22 mouse cellular contexts compared by ENCODE assay signal in the genomic region with DNA sequence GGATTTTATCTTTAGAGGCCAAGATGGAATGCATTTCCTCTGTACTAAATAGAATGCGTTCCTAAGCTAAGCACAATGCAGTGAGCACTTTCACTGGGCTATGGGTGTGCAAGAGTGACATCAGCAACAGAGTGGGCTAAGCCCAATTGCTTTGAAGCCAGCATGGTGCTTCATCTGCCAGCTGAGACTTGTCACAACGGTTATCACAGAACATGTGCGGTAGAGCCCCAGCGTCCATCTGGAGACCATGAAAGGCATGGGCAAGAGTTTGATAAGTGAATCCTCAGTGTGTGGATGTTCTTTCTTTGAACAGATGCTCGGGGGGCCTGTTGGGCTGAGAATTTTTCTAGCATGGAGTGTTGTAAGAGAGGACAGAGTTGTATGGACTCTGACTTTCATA.
DNase-seq lines count a peak whose midpoint lies in the region; ATAC-seq lines count a peak whose summit lies in the region.
"Had no signal": no experiment of that assay in that cellular context is flagged by ENCODE, and none has a peak within 500 bp of the region (broad histone marks: within the 10 kb centered on the region; RNA-seq: fewer than 3 reads in every experiment).

No protein-coding gene starts in this region.

- H3K4me2 ChIP-seq in hindbrain, embryonic 16.5 days (ENCODE audit: low read length): no peak overlapping the region
- H3K4me2 ChIP-seq in hindbrain, embryonic 11.5 days (replicated peaks; ENCODE audit: low read depth, low read length): no peak overlapping the region
- H3K4me2 ChIP-seq: heart, embryonic 13.5 days; hindbrain, embryonic 12.5 days; limb, embryonic 12.5 days; liver, embryonic 11.5 days; midbrain, embryonic 11.5 days had no signal

- H3K9ac ChIP-seq in hindbrain, embryonic 16.5 days (ENCODE audit: low read depth, low read length): no peak overlapping the region
- no peak overlapping the region for H3K9ac ChIP-seq in hindbrain, embryonic 11.5 days (ENCODE audit: low read depth, low read length)
- H3K9ac ChIP-seq: heart, embryonic 13.5 days; hindbrain, embryonic 12.5 days; limb, embryonic 12.5 days; liver, postnatal 0 days had no signal

- no peaks in the 10 kb centered on the region for H3K4me1 ChIP-seq in hindbrain, embryonic 16.5 days (ENCODE audit: control insufficient read depth, insufficient read depth, low read depth, low read length)
- H3K4me1 ChIP-seq in hindbrain, embryonic 11.5 days (replicated peaks; ENCODE audit: control insufficient read depth, insufficient read depth, low read length): no peaks in the 10 kb centered on the region
- H3K4me1 ChIP-seq: hindbrain, embryonic 12.5 days; limb, embryonic 12.5 days had no signal

- H3K4me3 ChIP-seq in hindbrain, embryonic 16.5 days (ENCODE audit: low read length): no peak overlapping the region
- no peak overlapping the region for H3K4me3 ChIP-seq in hindbrain, embryonic 11.5 days (ENCODE audit: low read depth, low read length)
- H3K4me3 ChIP-seq: heart, embryonic 13.5 days; hindbrain, embryonic 12.5 days; limb, embryonic 12.5 days had no signal

- DNase-seq in cerebellum, postnatal 10 days: peak; percentile 32 to 52
- no peak for DNase-seq in cerebellum, postnatal 4 days (ENCODE audit: low spot score in 2 of 2)
- no peak for DNase-seq in frontal cortex, postnatal 25 days (ENCODE audit: low spot score in 2 of 2)
- no peak for DNase-seq in hindbrain, embryonic 11.5 days (ENCODE audit: low spot score)
- peak; percentile 36 to 58 for DNase-seq in right cerebral cortex, postnatal 10 days (ENCODE audit: low spot score in 2 of 2)
- no peak for DNase-seq in right cerebral cortex, postnatal 25 days
- DNase-seq: adrenal gland, adult 8-10 months; cerebellum, adult 18-20 months; kidney, adult 8-10 months; kidney, postnatal 14 days; liver, postnatal 0 days; lung, postnatal 14 days; right cerebral cortex, postnatal 14 days; thymus, postnatal 14 days had no signal

- ATAC-seq in frontal cortex, adult (ENCODE audit: low TSS enrichment): peak; percentile 78
- ATAC-seq in hindbrain, embryonic 16.5 days: peak; percentile 56; the same call in 1 of the 2 replicates
- no peak for ATAC-seq in hindbrain, embryonic 11.5 days (ENCODE audit: low FRiP score)
- ATAC-seq: activated CD4-positive, CD25-positive, alpha-beta regulatory T cell, adult 4 months; liver, postnatal 0 days had no signal

- 81% methylated on average over 5 of the region's 5 CpGs for WGBS in hindbrain, embryonic 16.5 days
- 85% methylated on average over 5 of the region's 5 CpGs for WGBS in hindbrain, embryonic 11.5 days

- H3K27ac ChIP-seq in hindbrain, embryonic 16.5 days (ENCODE audit: low read depth, low read length): no peak overlapping the region
- H3K27ac ChIP-seq in hindbrain, embryonic 11.5 days (ENCODE audit: low read depth, low read length): no peak overlapping the region
- H3K27ac ChIP-seq: heart, embryonic 13.5 days; hindbrain, embryonic 12.5 days; limb, embryonic 12.5 days had no signal

- H3K27me3 ChIP-seq in hindbrain, embryonic 16.5 days (replicated peaks; ENCODE audit: control insufficient read depth, insufficient read depth, low read length): no peaks in the 10 kb centered on the region
- no peaks in the 10 kb centered on the region for H3K27me3 ChIP-seq in hindbrain, embryonic 11.5 days (ENCODE audit: control insufficient read depth, insufficient read depth, low read length)
- H3K27me3 ChIP-seq: heart, embryonic 13.5 days; hindbrain, embryonic 12.5 days; limb, embryonic 12.5 days had no signal

- no peaks in the 10 kb centered on the region for H3K9me3 ChIP-seq in hindbrain, embryonic 16.5 days (ENCODE audit: control insufficient read depth, low read length)
- no peaks in the 10 kb centered on the region for H3K9me3 ChIP-seq in hindbrain, embryonic 11.5 days (ENCODE audit: control insufficient read depth, low read length)
- H3K9me3 ChIP-seq: heart, embryonic 13.5 days; hindbrain, embryonic 12.5 days; limb, embryonic 12.5 days had no signal

- H3K36me3 ChIP-seq in hindbrain, embryonic 16.5 days (ENCODE audit: control insufficient read depth, insufficient read depth, low read length): no peaks in the 10 kb centered on the region
- H3K36me3 ChIP-seq in hindbrain, embryonic 11.5 days (ENCODE audit: control insufficient read depth, insufficient read depth, low read length): no peaks in the 10 kb centered on the region
- H3K36me3 ChIP-seq: heart, embryonic 13.5 days; hindbrain, embryonic 12.5 days; limb, embryonic 12.5 days had no signal

Comparison
In these comparisons a context has a peak if more than half of its experiments do, and no peak if none do; other contexts are left out.
1. DNase-seq: peak in cerebellum, postnatal 10 days (2 of 2) and right cerebral cortex, postnatal 10 days (2 of 2); none in cerebellum, postnatal 4 days (0 of 2), frontal cortex, postnatal 25 days (0 of 2), hindbrain, embryonic 11.5 days (single experiment) and right cerebral cortex, postnatal 25 days (single experiment).